Mouse (Mus musculus) cerebellum, adult (tissue): Measurements from ENCODE around the gene Tead1.

Experiments
- ATAC-seq: cut with Nextera tagmentation; 2 replicates; pipeline ENCODE4 v1.9.2; 2017; ENCODE audit warnings: mild to moderate bottlenecking, moderate library complexity, mixed read lengths; ENCODE audit not compliant: insufficient number of reproducible peaks, low FRiP score, low TSS enrichment

The Tead1 gene

DNA sequence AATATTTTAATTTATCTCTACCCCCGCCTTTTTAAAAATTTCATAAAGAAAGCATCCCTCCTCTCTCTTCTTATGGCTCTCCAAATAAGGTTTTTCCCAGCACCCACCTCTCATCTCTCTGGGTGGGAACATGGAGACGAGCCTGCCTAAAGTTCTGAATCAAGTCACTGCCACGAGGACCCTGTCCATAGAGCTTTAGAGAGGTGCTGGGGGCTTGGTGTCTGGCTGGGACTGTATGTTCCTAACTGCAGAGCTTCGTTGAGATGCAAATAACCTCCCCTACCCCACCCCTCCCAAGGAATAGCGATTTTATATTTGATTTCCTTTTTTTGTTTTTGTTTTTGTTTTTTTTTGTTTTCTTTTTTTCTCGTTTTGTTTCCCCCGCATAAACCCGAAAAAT is 162.4 kb downstream of the Tead1 start:
- no peak for ATAC-seq

DNA sequence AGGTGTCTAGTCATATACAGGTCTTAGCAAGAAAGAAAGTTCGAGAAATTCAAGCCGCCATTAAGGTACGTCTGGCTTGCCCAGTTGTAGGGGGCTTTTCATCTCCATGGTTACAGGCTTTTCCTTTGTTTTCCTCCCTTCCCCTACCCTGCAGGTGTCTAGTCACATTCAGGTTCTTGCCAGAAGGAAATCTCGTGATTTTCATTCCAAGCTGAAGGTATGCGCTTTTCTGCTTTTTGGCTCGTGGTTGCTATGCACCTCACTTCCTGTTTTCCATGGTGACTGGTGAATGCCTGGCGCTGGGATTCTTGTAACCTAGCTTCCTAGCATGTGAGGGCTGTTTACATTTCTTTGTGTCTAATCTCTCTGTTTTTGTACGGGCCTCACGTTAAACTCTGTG is 162.8 kb downstream of the Tead1 start:
- no peak for ATAC-seq

DNA sequence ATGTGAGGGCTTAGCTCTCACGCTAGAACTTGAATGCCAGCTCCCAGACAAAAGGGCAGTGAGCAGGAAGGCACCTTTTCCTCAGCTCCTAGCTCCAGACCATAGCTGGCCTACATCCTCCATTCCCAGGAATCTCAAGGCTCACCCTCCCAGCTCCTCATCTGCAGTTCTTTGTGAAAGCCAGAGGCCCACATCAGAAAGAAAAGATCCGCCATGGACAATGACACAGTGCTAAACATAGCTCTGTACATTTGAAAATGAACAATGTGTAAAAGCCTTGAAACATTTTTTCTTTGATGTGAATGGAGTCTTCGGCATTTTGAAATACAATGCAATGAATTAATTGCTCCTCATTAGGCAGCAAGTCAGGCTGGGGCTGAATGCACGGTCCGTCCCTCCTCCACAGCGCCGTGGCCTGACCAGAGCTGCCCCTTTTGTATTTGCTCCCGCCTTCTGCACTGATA is 172.2 kb downstream of the Tead1 start:
- ATAC-seq = no peak

DNA sequence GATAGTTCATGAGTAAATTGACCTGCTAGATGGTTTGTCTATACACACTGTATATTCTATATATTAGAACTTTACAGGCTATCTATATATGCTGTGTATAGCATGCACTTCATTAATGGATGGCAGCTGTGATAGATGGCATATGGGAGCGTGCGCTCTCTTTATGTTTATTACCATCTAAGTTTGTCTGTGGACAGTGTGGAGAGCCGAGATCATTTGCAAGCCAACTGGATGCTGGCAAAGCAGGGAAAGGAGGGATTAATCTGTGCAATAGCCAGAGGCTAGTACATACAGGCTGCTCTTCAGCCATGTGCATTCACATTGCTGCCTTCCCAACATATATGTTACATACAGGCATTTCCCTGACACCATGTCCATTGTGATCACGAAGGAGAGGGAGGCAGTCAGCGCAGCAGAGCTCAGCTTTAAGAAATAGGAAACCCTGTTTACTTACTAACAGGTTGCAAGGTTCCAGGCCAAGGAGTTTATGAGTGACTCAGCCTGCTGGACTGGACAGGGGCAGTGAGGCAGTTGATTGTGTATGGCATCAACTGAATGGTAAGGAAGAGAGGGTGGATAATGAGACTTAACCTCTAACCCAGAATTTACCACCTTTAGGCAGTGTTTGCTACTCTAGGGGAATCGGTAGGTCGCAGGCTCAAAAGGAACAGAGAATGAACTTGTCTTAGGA is 173.2 kb downstream of the Tead1 start:
- ATAC-seq = no peak

DNA sequence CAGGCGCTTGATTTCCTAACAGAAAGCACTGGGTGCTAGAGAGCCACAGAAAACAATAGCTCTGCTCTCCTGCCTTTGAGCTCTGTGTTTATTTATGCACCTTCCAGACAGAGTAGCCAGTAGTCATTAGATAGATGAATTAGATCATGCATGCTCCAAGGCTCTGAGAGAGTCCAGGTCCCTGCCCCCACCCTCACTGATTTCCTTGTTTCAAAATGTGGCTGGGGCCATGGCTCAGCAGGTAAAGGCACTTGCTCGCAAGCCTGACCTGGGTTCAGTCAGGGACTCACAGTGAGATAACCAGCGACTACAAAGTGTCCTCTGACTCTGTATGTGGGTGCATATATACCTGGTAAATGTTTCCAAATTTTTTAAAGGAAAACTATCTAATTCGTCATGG is 174.7 kb downstream of the Tead1 start:
- ATAC-seq = no peak

DNA sequence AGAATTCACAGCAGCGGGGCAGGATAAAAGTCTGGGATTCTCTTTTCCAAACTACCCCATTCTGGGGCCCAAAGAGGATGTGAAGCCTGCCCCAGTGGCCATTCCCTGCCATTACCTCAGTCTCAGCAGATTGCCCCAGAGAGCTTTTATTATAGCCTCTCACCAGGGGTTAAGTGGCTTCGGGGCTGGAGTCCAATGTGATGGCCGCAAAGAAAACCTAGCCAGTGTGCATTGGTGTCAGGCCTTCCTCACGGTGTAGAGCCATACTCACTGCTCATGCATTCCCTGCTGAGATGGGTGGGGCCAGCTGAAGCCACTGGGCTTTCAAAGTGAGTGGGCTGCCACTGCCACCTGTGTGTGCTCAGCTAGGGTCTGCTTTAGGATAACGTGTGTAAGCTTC is 175.4 kb downstream of the Tead1 start:
- ATAC-seq = no peak

DNA sequence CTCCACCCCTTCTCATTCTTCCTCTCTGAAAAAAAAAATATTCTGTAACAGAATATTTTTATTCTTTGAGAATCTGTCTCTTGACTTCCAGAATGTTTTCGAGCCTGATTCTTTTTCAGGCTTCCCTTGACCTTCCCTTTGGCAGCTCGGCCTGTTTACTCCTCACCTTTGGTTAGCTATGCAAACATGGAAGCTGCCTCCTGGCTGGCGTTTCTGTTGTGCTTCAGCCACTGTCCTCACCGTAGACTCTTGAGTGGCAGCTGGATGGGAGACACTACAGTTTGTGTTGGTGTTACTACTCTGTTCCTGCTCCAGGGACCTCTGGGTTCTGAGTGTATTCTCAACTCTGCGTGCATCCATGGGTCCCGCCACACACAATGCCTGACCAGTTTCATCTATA is 176.3 kb downstream of the Tead1 start:
- ATAC-seq = no peak

DNA sequence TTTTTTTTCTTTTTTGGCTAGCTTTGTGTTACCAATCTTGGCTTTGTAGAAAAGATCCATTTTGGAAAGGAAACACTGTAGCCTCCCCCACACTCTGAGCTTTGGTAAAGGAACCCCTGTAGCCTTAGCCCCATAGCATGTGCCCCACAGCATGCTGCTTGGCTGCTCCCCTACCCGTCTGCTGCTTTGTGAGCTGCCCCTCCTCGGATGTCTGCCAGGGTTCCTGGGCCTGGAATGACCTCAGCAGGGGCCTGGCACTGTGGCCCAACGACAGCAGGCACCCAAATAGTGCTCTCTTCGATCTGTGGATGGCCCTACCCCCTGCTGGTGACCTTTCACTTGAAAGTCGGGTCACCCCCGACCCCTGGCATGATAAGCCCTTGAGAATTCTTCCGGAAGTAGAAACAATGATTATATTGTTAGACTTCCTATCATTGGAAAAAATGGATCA is 177.0 kb downstream of the Tead1 start:
- peak; percentile 89 for ATAC-seq

DNA sequence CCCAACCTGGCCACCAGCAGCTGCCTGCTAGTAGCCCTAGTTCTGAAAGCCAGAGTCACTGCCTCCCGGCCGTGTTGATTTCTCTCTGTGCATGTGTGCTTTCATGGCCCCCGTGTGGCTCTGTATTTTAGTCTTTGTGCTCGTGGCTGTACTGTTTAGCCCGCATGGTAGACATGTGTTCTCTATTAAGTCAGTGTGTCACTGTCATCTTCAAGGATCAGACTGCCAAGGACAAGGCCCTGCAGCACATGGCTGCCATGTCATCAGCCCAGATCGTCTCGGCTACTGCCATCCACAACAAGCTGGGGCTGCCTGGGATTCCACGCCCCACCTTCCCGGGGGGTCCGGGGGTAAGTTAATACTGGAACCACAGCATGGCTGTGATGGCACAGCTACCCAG is 177.5 kb downstream of the Tead1 start:
- ATAC-seq = peak; percentile 36; the same call in 1 of the 2 replicates

DNA sequence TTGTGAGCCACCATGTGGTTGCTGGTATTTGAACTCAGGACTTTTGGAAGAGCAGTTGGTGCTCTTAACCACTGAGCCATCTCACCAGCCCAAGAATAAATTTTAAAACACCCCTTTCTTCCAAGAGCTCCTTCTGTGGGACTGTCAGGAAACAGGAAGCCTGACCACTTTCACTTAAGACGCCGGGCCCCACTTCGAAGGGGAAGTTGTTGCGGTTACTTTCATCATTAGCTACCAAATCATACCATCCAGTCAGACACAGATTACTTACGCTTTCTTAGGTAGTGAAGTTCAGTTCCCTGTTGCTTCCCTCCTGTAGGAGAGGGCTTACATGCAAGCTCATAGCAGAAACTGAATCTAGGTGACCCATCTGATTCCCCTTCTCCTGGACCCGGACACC is 180.8 kb downstream of the Tead1 start:
- ATAC-seq = no peak

DNA sequence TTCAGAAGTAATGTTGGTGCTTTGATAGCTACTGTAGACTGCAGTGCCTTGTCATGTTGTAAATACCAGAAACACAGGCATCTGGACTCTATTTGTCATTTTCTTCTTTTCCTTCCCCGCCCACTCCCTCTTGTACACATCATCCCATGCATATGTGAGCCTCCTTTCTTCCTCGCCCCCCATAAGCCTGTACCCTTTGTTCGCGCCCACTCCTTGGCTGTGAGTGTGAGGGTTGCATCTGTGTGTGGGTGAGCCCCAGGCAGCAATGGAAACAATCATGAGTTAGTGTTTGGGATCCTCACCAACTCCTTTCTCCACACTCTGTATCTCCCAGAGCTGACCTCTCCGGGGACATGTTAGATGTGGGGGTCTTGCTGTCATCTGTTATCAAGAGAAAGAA is 183.0 kb downstream of the Tead1 start:
- ATAC-seq = no peak

DNA sequence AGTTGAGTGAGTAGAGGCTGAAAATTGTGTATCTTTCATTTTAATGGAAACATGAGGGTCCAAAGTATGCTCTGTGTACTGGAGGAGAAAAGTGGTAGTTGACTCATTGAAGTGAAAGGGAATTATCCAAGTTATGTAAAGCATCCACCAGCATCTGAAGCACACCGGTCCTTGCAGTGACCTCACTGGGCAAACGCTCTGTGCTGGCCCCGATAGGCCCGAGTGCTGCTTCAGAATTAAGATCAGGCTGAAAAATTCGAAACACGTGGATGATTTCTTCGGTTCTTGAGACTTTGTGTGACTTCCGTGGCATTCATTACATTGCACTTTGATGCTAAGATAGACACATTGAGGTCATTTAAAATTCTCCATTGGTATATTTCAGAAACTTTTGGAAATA is 185.1 kb downstream of the Tead1 start:
- no peak for ATAC-seq

DNA sequence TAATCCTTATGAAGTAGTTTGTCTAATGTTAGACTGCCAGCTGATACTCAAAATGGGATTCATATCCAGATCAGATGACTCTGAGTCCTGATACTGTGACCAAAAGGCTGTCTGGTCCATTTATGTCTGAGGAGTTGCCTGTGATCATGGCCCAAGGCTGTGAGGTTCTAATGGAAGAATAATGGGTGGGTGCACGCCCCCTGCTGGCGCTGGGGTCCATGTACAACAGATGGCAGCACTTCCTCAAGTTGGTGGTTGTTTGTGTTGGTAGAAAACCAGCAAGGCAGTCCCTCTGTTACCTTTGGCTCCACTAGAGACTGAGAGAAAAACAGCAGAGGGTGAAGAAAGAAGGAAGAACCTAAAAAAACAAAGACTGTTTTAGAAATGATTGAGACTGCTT is 186.6 kb downstream of the Tead1 start:
- ATAC-seq = no peak

DNA sequence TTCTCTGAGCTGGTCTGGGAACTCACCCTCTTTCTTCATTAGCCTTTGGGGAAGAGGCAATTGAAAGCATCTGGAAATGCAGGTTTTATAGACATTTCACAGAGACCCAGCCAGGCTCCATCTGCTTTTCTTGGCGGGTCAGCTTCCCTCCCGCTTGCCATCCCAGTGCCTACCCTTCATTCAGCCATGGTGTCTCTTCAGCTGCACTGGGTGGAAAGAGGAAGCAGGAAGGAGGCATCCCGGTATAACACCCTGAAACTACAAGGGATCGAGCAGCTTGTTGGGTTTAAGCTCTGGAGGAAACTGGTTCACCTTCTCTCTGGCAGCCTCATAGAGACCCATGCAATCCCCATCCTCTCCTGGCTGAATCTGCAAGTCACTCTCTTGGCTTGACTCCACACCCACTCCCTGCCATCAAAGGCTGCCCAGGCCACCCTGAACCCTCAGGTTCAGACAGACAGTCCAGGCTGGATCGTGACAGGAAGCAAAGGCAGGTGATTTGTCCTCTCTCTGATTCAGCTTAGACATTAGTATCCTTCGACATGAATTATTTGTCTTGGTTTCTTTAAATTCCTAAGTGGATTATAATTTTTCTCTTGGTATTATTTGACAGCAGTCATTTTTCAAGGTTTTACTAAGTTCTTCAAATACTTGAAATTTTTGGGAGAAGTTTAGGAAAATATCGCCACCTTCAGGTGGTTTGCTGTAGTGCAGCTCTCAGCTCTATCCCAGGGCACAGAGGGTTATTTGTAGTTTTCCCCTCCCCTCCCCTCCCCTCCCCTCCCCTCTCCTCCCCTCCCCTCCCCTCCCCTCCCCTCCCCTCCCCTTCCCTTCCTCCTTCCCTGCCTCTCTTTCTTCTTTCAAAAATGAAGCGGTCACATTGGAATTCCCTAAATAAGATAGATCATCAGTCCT is 189.7 kb downstream of the Tead1 start:
- no peak for ATAC-seq

DNA sequence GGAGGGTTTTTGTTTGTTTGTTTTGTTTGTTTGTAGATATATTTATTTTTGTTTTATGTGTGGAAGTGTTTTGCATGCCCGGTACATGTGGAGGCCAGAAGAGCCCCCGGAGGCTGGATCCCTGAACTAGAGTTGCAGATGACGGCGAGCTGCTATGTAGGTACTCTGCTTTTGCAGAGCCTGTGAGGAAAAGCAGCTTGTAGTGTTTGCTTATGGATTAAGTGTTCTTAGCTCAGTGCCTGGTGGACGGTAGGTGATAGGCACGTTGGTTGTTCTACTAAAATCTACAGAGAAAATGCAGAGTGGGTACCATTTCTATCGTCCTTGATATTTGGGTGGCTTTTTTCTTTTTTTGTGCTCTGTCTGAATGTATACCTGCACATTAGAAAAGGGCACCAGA is 192.6 kb downstream of the Tead1 start:
- ATAC-seq = no peak

DNA sequence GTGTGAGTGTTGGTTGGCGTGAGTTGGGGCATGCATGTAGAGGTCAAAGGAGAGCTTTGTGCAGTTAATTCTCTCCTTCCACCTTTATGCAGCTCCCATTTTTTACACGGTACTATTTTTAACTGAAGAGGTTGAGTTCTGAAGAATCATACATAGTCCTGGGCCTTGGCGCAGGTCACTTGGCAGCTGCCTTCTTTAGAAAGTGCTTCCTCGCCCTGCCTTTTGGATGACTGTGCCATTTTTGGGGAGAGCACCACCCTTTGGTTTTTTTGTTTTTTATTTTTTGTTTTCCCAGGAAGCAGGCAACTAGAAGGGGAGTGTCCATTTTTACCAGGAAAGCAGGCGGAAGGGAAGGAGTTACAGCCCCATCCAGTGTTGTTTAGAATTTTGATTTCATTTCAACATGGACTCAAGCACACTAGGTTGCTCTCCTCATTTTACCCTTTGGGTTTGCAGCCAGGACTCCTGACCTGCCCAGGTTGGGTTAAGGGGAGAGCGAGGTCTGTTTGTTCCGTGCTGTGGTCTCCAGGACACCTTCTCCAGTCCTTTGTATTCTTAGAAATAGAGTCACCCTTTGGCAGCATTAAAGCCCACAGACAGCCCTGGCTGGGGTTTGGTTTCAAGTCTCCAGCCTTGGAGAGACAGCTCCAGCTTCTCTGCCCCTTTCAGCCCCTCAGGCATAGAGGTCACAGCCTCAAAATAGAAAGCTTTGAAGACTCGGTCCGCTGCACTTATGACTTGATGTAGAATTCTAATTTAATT is 193.5 kb downstream of the Tead1 start:
- no peak for ATAC-seq

DNA sequence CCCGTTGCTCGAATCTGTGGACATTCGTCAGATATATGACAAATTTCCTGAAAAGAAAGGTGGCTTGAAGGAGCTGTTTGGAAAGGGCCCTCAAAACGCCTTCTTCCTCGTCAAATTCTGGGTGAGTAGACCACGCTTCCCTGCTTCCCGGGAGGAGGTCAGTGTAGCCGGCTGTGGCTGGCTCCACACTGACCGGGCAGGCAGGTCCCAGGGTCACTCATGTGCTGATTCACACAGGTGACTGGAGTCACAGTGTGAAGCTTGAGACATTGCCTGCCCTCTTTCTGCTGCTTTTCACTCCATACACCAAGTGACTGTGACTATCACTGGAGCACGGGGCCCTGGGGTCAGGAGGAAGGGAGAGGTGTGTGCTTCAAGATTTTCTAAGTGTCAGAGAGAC is 197.0 kb downstream of the Tead1 start:
- ATAC-seq = no peak

DNA sequence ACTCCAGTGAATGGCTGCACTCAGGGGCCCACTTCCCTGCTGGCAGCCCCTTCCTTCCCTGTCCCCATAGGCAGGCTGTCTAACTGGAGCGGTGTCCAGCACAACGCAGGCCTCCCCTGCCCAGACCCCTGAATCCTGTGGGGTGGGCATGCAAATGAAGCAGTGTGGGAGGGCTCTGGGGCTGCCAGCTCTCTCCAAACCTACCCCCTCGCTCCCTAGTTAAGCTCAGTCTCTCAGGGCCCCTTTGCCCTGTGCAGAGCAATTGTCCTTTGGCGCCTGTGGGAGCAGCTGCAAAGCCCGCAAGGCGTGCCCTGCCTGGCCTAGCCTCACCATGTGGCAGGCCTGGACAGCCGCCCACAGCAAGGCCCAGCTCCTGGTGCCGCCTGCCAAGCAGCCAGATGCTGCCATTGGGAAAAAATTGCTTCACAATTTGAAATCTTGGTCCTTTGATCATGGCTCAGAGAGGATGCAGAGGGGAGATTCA is 204.7 kb downstream of the Tead1 start:
- ATAC-seq = peak; percentile 68; the same call in 1 of the 2 replicates

DNA sequence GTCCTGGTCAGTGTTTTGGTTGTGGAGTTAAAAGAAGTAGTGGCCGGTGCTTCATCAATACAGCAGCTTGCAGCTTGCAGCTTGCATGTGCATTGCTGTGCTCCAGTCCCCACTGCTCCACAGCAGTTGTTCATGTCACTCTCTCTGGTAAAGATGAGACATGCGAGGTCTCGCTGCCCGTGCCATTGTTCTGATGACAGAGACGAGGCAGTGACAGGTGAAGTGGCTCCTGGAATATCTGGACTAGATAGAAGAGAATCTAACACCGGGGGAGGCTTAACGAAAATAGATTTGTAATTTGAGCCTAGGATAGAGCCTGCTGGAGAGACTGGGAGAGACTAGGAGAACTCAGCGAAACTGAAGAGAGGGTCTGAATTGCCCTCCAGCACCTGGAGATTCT is 206.4 kb downstream of the Tead1 start:
- no peak for ATAC-seq

DNA sequence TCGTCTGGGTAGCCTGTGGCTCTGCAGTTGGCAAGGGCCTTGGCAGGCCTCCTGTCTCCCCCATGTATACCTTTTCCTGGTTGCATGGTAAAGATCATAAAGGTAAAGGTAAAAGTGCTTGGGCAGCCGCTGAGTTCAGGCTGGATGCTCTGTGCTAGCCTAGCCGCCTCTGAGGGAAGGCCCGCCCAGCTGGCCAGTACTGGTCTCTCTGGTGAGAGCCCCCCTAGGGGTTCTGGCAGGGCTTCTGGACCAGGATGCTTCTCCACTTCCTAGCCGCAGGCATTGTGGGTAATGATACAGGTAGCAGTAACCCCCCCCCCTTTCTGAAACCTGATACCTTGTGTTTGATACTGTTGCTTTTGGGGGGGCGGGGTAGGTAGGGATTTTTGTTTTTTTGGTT is 212.8 kb downstream of the Tead1 start:
- no peak for ATAC-seq

DNA sequence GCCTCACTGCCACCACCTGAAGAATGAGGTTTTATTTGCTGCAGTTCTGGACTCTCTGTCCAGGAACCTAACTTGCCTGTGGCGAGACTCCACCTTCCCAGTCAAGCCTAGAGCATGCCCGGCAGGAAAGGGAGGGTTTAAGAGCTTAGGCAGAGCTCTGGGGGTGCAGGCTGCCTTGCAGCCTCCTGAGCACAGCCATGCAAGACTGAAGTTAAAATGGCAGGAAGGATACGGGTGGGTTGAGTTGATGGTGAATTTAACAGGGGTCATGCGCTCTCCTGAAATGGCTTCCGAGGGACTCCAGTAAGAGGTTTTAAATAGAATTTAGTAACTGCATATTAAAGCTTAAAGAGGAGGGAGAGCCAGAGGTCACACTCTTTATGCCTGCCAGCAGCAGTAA is 213.5 kb downstream of the Tead1 start:
- no peak for ATAC-seq
